Mouse (Mus musculus): ENCODE data around the gene Auts2.

Gene Auts2

DNA sequence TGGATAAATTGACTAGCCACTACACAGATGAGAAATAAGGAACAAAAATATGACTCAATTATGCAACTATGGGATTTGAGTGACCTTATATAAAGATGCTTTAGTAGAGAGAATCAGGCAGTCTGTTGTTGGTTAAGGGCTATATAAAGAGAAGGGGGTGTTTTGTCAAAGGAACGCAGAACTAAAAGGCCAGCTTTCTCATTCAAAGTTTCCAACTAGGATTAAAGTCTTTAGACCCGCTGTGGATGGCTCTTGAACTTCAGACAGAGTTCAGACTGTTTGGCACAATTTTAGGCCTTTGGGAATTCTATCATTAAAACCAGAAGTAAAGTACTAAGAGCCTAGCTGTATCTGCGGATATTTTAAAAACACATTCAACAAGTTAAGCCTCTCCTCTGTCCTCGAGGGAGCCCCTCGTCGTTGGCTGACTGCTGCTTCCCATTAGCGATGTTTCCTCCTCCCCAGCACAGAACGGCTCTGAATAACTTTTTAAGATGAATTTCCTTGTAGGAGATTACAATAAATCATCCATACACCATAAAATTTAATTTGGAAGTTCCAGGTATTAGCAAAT, 459.3 kb downstream of the Auts2 start:
- DNase-seq (ENCODE audit: low spot score) = no peak

DNA sequence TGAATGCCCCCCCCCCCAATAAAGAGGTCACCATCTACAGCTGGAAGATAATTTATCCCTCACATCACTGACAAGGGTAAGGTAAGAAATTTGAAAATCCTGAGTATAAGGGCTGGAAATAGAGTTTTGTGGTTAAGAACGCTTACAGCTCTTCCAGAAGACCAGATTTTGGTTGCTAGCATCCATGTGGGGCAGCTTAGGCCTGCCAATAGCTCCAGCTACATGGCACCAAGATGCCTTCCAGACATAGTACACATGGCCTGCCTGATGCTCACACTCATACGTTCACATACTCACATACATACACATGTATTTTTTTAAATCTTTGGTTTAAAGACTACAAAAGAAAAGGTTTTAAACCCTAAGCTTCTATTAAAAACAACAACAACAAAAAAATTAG, 467.2 kb downstream of the Auts2 start:
- no peak for DNase-seq (ENCODE audit: low spot score)

DNA sequence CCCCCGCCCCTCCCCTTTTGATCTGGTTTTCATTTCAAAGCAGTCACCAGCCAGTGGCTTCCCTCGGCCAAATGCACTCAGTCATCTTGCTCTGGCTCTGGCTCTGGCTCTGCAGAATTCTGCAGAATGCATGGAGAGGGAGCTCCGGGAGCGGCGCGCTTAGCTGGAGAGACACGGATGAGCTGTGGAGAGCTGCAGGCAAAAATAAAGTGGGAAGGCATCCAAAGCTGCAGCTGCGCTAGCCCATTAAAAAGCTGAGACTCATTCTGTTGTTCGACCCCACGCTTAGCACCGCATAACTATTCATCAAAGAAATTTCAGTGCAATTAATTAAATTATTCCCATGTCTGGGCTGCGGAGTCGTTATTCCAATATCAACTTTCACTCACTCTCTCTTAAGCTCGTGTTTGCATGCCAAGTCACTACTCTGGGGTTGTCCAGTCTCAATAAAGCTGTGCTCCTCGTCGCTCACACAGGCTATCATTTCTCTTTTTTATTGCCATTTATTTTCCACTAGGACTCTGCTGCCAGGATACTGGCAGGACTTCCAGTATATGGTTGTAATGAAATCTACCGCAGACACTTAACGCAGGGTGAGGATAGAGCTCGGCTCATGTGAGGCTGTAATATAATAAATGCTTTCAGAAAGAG, 468.3 kb downstream of the Auts2 start:
- DNase-seq (ENCODE audit: low spot score) = peak; percentile 35

DNA sequence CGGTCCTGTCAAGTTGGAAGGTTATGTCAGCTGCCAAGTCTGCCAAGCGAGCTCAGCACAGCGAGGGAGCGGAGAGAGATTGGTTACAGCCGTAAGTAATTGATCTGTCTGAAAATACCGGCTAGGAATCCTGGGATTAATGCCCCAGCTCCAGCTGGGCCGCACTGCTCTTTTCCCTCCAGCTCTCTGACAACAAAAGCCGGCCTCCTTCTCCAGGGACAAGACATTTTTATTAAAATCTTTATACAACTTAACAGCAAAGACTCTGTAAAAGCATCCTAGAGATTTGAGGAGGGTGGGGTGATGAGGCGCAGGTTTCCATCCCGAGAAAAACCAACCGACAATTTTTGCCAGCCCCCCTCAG, 468.8 kb downstream of the Auts2 start:
- no peak for DNase-seq (ENCODE audit: low spot score)

DNA sequence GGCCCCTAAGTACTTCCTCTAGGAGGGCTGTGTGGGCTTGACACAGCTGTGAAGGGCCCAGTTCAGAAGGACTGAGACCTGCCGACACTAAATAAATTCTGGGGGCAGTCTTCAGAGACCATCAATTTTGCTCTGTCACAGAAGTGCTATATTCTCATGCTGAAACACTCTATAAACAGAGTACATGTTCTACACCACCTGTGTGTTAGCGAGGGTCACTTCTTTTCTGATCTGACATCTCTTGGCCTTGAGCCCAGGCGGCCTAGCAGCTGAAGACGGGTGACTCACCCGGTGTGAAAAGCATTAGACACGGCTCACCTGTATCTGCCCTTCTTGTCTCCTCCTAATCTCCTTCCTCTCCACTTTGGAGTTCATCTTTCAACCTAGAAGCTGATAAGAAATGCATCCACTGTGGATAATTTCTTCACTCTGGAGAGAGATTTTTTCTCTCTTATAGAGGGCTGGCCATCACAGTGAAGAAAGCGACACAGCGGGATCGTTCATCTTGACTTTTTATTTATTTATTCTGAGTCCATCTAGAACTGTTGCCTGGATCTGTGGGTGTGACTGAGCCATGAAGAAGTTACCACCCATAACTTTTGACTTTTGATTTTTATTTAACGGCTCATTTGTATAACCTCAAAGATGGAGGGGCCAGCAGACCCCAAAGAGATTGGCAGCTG, 469.3 kb downstream of the Auts2 start:
- no peak for DNase-seq (ENCODE audit: low spot score)

DNA sequence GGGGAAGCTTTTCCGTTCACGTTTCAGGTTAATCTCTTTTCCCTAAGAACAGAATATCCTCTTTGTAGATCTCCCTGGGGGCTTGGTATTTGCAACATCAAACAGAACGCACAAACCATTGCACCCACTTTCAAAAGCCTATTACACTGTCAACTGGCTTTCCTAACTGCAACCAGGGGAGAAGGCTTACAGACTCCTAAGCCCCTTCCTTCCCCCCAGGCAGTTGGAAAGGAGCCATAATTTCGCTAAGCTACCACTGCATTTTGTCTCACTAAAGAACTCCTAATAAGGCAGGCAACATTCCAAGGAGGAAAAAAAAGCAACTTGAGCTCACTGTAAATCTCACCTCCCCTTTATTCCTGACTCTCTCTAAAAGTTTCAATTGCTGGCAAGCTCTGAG, 470.8 kb downstream of the Auts2 start:
- no peak for DNase-seq (ENCODE audit: low spot score)

DNA sequence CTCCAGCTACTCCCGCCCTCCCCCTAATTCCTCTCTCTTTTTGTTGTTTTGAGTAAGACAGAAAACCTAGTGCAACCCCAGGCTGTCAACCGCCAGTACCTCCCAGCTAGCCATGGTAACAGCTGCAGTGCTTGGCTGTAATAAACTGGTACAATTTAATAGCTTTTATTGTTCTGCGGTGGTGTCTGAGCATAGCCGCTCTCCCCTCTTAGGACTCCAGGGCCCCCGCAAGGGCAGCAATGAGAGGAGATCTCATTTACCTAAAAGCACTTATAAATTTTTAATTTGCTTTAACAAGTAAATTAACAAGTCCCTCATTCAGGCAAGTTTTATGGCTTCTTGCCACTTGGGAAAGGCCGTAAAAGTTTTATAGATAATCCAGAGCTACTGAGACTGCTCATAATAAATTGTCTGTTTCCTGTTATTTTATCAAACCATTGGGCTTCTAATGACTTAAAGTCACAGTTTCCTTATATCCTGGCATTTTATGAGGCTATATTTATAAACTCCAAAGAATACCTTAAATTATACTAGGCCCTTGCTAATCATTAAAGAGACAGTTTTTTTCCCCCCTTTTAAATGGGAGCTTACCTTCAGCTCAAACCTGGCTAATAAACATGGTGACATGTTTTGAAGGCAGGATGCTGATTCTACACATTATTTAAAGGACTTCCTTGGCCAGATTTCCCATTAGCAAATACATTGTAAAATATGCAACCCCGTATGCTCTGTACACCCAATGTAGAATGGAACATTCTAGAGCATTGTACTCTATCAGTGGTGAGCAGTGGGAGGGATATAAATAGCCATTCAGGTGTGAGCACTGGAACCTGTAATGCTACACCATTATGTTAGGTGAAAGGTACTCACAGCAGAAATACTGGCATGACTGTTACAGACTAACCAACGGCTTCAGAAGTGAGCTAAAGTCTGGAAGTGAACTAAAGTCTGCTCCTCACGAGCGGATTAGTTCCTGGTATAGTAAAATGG, 475.1 kb downstream of the Auts2 start:
- no peak for DNase-seq (ENCODE audit: low spot score)

DNA sequence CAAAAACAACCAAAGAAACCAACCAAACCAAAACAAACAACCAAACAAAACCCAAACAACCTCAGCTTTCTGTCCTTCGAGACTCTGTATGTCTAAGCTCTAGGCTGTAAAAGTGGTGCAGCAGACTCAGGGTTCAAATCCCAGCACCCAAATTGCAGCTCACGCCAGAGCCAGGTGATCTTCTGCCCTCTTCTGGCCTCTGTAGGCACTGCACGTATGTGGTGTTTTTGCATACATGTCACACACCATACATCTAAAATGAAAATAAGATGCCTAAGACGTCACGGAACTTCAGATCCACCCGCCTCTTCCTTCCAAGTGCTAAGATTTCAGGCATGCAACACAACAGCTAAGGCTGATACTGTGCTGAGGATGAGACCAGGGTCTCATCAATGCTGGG, 483.0 kb downstream of the Auts2 start:
- no peak for DNase-seq (ENCODE audit: low spot score)

DNA sequence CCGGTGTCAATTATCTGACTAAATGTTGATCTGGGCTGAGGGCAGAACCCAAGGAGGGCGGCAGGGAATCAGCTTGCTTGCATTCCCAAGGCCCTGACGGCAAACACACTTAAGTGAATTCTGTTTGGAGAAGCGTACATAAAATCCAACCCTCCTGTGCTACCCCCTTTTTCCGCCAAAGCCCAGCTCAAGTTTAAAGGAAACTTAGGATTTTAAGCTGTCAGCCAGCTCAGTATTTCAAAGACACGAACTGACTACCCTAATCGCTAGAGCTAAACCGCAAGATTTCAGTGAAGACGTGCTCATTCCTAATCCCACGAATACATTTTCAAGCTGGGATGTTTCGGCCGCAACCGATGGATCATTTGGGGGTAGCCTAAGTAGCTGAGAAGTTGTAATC, 490.5 kb downstream of the Auts2 start:
- DNase-seq (ENCODE audit: low spot score) = no peak

DNA sequence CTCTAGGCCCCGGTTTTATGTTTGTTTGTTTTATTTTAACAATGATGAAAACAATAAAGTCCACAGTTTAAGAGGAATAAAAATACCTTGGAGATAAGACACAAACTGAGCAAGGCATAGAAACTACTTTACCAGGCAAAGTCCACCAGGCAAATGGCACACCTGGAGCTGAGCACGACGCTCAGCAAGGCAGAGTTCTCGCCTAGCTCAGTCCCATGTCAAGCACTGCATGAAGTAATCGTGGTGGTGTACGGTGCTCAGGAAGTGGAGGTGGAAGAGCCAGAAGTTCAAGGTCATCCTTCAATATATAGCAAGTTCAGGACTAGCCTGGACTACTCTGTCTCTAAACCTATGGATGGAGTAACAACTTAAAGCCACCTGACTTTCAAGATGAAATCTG, 503.6 kb downstream of the Auts2 start:
- no peak for DNase-seq (ENCODE audit: low spot score)

DNA sequence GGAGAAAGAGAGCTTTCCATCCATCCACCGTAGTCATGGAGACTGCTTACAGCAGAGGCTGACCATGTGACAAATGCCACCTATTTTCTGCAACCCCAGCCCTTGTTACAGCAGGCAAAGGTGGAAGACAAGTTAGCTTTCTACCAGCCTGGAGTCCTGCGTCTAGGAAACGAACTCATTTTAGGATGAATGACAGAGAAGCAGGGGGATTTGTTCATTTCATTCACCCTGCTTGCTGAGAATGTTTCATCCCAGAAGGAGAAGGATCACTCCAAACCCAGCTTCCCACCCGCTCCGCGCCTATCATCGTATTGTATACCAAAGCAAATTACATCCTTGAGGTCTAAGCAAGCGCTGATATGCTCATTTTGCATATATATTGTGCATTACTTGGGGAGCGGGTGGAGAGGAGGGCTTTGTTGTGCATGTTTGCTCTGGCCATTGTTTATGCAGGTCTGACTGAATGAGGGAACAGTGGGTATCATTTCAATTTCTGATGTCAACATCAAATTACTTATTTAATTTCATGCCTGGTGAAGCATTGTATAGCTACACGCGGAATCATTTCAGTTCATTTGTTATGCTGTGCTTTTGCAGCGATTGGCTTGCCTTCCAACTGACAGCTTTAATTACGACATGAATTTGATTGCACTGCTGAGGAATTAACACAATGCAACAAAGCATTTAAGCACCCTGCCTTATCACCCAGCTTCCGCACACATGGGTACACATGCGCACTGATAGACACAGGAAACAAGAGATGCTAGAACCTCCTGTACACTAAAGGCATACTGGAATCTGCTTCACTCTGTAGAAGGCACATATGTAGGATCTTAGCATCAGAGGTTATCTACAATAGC, 509.4 kb downstream of the Auts2 start:
- no peak for DNase-seq (ENCODE audit: low spot score)

DNA sequence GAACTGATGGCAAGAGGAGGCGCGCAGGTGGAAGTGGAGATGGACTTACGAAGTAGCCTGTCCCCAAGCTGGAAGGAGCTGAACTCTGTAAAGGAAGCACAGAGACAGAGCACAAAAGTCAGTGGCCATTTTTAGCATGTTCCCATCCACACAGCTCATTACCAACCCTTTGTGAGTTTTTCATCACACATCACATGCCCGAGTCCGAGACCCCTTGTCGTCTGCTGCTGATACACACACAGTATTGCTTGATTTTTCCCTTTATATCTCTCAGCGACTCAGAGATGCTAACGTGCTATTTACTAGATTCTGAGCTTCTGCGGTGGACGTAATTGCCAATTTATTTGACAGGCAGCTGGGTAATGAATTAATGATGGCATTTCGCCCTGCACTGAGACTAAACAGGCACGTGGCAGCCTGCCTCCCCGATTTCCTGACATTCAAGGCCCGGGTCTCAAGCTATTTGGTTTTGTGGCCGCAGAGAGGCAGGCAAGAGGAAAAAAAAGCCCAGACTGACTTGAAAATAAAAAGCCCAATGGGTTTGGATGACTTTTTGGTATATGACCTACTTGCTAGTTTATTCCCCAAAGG, 512.1 kb downstream of the Auts2 start:
- DNase-seq (ENCODE audit: low spot score) = no peak

DNA sequence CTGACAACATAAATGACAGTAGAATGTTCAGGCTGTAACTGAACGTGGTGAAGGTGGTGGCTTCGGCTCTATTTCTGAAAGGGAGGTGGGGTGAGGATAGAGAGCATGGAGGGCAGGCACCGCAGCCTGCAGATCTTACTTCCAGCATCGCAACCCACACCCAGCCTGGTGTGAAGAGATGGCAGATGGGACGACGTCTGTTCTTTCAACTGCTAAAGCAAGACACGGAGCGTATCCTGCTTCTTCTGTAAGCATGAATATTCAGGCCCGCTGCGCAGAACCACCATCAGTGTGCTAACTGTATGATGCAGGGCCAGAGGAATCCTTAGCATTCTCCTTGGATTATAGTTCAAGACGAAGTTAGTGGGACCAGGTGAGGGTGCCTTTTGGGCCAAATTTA, 513.5 kb downstream of the Auts2 start:
- DNase-seq (ENCODE audit: low spot score) = no peak

DNA sequence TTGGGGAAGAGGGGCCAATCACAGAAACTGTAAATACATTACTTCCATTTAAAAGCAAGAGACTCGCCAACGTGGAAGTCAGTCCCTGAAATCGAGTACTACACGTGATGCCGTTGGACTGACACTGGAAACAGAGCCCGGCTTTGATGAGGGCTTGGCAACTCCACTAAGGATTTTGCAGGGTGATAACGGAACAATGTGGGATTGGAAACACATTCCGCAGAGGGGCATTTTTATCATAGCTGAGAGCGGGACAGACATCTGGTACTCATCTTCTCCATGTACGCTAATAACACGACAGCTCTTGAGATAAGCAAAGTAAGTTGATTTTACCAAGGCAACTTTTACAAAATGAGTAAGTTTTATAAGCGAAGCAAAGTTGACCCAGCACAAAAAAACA, 514.1 kb downstream of the Auts2 start:
- DNase-seq (ENCODE audit: low spot score) = no peak

DNA sequence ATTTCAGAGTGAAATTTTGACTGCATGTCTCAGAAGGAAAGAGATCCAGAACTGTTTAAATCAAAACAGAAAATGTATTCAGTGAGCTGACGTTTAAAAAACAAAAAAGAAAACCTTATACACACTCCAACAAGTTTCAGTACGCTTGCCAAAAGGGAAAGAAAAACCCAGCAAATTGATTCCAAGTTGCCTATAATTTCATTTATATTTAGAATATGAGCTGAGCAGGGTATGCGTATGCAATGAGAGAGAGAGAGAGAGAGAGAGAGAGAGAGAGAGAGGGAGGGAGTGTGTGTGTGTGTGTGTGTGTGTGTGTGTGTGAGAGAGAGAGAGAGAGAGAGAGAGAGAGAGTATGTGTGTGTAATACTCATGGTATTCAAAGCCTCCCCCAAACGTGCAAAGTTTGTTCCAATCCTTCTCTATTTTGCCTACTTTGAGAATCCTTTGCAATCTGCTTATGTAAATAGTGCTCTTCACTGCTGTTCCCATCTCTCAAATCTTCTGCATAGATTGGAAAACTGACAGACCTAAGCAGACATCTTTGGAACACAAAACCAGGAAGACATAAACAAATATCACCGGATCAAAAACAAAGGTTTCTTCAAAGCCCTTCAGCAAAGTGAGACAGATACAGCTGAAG, 515.2 kb downstream of the Auts2 start:
- no peak for DNase-seq (ENCODE audit: low spot score)

DNA sequence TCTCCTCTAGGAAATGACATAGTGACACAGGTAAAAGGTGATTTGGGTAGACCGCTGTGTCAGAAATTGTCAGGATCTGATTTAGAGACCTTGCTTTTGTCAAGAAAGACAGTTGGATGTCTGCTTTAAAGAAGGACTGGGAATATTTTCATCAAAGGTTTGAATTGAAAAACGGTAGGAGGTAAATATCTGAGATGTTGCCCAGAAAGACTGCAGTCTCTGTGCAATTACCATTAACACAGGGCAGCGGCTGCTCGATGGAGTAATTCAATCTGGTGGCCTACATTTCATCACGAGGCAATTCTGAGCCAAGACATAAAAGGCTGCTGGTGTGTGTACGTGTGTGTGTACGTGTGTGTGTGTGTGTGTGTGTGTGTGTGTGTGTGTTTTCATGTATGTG, 529.8 kb downstream of the Auts2 start:
- no peak for DNase-seq (ENCODE audit: low spot score)

DNA sequence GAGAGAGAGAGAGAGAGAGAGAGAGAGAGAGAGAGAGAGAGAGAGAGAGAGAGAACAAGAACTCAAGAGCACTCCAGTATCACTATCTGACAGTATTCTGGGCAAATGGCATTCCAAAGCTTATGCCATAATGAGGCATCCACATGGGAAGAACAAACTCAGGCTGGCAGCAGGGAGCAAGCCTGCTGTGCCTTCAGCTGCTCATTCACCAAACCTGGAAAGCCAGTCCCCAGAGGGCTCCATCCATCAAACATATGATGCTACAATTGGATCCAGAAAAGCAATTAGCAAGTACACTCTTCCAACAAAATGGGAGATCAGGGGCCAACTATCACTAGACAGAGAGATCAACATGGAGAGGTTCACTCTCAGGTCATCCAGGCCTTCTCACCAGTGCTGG, 531.3 kb downstream of the Auts2 start:
- DNase-seq (ENCODE audit: low spot score) = no peak

DNA sequence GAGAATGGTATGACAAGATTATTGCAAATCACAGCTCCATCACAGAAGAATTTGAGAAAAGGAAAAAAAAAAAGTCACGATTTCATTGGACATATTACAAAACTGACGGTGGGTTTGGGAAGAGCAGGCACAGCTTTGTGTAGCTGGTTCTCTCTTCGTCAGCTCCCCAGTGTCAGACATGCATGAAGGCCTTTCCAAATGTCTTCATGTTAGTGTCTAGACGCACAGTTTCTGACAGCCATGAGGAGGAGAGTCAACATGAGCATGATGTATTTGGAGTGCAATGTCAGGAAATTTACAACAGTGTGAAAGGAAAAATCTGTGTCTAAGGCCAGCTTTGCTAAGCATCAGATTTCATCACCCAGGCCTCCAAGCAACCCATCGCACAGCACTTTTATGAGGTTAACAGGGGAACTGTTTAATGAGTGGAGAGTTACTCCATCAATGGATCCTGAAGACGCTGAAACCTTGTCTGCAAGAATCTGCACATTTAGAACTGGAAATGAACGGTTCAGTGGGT, 534.4 kb downstream of the Auts2 start:
- no peak for DNase-seq (ENCODE audit: low spot score)

DNA sequence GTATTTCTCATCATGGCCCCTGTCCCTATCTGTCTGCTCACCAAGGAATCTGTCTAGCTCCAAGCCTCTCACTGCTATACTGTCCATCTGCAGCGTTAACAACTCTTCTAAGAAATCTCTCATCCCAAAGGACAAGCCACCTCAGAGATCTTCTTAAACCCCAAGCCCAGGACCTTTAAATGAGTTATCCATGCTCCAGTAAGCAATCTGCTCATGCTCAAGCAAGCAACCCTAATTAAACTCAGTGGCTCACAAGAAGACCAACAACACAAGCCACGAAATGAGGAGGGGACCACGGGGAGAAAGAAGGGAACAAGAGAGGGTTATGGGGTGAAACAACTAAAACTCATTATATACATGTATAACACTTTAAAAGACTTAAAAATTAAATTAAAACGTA, 535.2 kb downstream of the Auts2 start:
- no peak for DNase-seq (ENCODE audit: low spot score)

DNA sequence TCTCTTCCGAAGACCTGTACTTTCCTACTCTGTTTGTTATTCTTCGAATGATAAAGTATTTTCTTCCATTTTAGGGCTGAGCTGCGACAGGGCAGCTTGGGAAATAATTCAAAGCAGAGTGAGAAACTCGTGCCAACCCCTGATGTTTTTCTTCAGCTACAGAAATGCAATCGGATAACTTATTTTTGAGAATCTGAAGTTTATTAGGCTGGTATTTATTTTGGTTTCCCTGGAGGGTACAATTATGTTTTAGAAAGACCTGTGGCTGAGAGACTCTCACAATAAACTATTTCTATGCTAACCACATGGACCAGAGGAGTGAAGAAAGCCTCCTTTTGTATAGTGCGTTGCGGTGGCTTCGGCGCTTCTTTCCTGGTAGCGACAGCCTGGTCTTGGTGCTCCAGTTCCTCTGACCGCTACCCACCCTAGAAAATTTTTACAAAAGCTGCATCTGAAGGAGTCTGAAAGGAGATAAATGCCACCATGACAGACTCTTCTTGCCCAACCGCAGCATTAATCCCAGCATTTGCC, 550.4 kb downstream of the Auts2 start:
- no peak for DNase-seq (ENCODE audit: low spot score)

Data from ovary, postnatal 36 days (tissue).